Mouse (Mus musculus) midbrain, embryonic 15.5 days (tissue): ENCODE results near the gene Tulp3. TPM values are rescaled to one million over a fixed set of nuclear protein-coding genes. Genes with fewer than 3 reads are reported as not detected.

Experiments
- ATAC-seq: fragments of 200-750 bp; cut with Nextera tagmentation; replicated peaks from 2 replicates; pipeline ENCODE4 v1.8.0; 2017; ENCODE audit warnings: moderate TSS enrichment
- H3K27ac ChIP-seq: fragments of 300-500 bp; sonication (generic); 2 replicates; pipeline ENCODE4 v1.5.1; 2015; ENCODE audit warnings: mild to moderate bottlenecking, inconsistent platforms
- H3K27me3 ChIP-seq: fragments of 300-500 bp; sonication (generic); replicated peaks from 2 replicates; pipeline ENCODE4 v1.6.1; 2015; ENCODE audit warnings: inconsistent platforms
- H3K36me3 ChIP-seq: fragments of 300-500 bp; sonication (generic); replicated peaks from 2 replicates; pipeline ENCODE4 v1.6.1; 2015; ENCODE audit warnings: inconsistent platforms
- H3K4me1 ChIP-seq: fragments of 300-500 bp; sonication (generic); 2 replicates; pipeline ENCODE4 v1.6.1; 2015; ENCODE audit warnings: inconsistent platforms
- H3K4me2 ChIP-seq: fragments of 300-500 bp; sonication (generic); 2 replicates; pipeline ENCODE4 v1.6.1; 2015; ENCODE audit warnings: inconsistent platforms, mild to moderate bottlenecking, moderate library complexity
- H3K4me3 ChIP-seq: fragments of 300-500 bp; sonication (generic); 2 replicates; pipeline ENCODE4 v1.5.1; 2015; ENCODE audit warnings: mild to moderate bottlenecking, inconsistent platforms
- H3K9ac ChIP-seq: fragments of 300-500 bp; sonication (generic); 2 replicates; pipeline ENCODE4 v1.6.1; 2015; ENCODE audit warnings: mild to moderate bottlenecking, inconsistent platforms
- H3K9me3 ChIP-seq: fragments of 300-500 bp; sonication (generic); 2 replicates; pipeline ENCODE4 v1.6.1; 2016; ENCODE audit warnings: inconsistent platforms
- WGBS: fragments of 180-500 bp; shearing (Covaris S2); methylation state at CpG from one replicate; pipeline ENCODE4 v1.1.7; 2015; ENCODE audit warnings: mixed read lengths; 5-methylcytosine and 5-hydroxymethylcytosine counted together
- polyA plus RNA-seq: library from polyadenylated mRNA; unstranded; fragments of >200 nt; fragmentation: Nextera tagmentation; extraction: Ambion mirVana; gene quantifications from 2 replicates; pipeline ENCODE4 v1.2.1, GENCODE M21; 2015

Gene Tulp3
- polyA plus RNA-seq, 1 experiment from 2014 or later, result 17.6 TPM

DNA sequence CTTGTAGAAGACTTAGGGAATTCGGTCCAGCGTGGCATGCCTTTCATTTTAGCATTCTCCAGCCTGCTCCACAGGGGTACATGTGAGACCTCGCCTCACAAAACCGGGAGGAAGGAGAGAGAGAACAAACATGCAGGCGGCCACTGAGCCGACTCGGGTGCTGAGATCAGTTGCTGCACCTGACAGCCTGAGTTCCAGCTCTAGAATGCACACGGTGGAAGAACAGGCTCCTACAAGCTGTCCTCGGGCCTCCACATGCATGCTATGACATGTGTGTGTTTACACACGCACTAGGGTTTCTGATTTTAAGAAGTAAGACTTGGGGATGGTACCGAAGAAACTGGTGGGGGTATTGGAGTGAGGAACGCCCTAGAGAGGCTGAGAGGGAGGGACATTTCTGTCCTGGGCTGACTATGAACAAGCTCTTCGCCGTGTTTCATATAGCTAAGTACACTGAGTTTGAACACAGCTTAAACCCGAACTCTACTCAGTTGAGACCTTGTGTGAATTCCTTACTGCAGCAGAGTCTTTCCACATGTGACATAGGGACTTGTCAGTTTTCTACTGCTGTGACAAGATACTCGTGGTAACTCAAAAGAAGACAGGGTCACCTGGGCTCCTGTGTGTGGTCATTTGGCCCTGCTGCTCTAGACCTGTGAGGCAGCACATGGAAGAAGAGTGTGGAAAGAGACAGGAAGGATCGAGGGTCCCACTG, 20.9 kb upstream of the Tulp3 start:
- Histone ChIP-seq H3K27ac (no peak overlapping the region), H3K4me2 (no peak overlapping the region), H3K9ac (no peak overlapping the region), H3K36me3 (no peaks in the 10 kb centered on the region), H3K4me1 (peaks cover 11% of the 10 kb centered on the region), H3K27me3 (no peaks in the 10 kb centered on the region), H3K9me3 (no peaks in the 10 kb centered on the region), H3K4me3 (no peak overlapping the region)
- 93% methylated on average over 17 of the region's 17 CpGs for WGBS
- ATAC-seq, result no peak

DNA sequence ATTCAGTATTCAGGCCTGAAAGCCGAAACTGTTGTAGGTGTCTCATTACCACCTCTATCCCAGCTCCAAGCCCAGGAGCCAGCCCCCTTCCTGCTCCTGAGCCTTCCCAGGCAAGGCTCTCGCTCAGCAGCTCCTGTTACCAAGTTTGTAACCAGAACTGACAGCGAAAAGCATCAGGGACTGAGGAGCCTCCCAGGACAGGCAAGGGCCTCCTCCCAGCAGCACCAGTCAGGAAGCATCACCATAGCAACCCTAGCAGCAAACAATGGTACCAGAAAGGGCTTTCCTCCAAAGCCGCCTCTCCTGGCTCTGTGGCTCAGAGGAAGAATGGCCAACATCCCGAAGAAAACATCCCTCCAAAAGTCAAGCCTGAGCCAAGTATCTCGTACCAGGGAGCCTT, 19.5 kb upstream of the Tulp3 start, which contains the start of the genes Tex52 and Gm44596:
Gene Tex52 (plus strand): TSS at position 265 of the 400 bp plus-strand sequence.
Gene Gm44596 (plus strand): TSS at position 312 of the 400 bp plus-strand sequence.
- peak; percentile 80 for ATAC-seq
- Histone ChIP-seq H3K27me3 (no peaks in the 10 kb centered on the region), H3K4me2 (peak within 1 kb of the TSS; percentile 21), H3K9me3 (no peaks in the 10 kb centered on the region), H3K36me3 (no peaks in the 10 kb centered on the region), H3K27ac (peak within 1 kb of the TSS; percentile 41), H3K4me3 (no peak within 1 kb of the TSS), H3K9ac (no peak within 1 kb of the TSS), H3K4me1 (peaks cover 11% of the 10 kb centered on the region)
- WGBS, result 7% methylated on average over 6 of the region's 6 CpGs

DNA sequence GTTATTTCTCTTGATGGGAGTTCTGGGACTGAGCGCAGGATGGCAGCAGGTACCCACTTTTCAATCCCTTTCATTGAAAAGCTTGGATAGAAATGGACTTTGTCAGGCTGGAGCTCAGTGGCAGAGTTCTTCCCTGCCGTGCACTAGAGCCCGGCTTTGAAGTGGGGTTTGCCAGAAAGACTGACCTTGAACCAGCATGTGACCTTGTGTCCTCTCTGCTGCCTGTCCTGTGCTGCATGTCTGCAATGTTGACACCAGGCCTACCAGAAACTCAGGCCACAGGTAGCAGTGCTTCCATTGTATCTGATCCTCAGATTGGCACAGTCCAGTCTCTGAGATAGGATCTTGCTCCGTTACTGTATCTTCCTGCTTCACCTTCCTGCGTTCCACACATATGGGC, 14.4 kb upstream of the Tulp3 start:
- Histone ChIP-seq H3K27ac (no peak overlapping the region), H3K9ac (no peak overlapping the region), H3K9me3 (no peaks in the 10 kb centered on the region), H3K4me1 (peaks cover 8% of the 10 kb centered on the region), H3K36me3 (no peaks in the 10 kb centered on the region), H3K4me2 (no peak overlapping the region), H3K4me3 (no peak overlapping the region), H3K27me3 (no peaks in the 10 kb centered on the region)
- 95% methylated on average over 5 of the region's 5 CpGs for WGBS
- no peak for ATAC-seq

DNA sequence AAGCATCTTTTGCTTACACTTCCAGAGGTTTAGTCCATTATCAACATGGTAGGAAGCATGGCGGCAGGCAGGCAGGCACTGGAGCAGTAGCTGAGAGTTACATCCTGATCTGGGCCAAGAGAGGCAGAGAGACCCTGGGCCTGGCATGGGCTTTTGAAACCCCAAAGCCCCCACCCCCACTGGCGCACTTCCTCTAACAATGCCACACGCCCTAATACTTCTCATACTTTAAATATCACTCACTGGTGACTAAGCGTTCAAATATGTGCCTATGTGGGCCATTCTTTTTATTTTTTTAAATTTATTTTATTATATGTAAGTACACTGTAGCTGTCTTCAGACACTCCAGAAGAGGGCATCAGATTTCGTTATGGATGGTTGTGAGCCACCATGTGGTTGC, 10.8 kb upstream of the Tulp3 start:
- Histone ChIP-seq H3K27me3 (no peaks in the 10 kb centered on the region), H3K9ac (no peak overlapping the region), H3K36me3 (no peaks in the 10 kb centered on the region), H3K4me2 (no peak overlapping the region), H3K4me1 (peaks cover 8% of the 10 kb centered on the region), H3K9me3 (no peaks in the 10 kb centered on the region), H3K27ac (no peak overlapping the region), H3K4me3 (no peak overlapping the region)
- 91% methylated on average over 5 of the region's 5 CpGs for WGBS
- ATAC-seq, result no peak

DNA sequence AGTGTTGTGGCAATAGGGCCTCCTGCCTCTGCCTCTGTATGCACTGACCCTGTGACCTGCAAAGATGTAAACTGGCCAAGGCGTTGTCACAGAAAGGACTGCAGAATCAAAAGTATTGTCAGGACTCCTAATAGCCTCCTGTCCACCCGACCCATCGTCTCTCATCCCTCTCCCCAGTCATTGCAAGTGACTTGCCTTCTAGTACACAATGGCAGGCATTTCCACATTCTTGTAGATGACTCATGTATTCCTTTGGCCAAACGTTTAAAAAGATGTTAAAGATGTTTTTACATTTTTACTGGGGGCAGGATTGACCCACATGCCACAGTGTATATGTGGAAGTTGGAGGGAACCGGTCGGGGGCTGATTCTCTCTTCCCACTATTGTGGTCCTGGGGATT, 9.1 kb upstream of the Tulp3 start:
- no peaks in the 10 kb centered on the region for H3K27me3 ChIP-seq
- 77% methylated on average over 6 of the region's 6 CpGs for WGBS

DNA sequence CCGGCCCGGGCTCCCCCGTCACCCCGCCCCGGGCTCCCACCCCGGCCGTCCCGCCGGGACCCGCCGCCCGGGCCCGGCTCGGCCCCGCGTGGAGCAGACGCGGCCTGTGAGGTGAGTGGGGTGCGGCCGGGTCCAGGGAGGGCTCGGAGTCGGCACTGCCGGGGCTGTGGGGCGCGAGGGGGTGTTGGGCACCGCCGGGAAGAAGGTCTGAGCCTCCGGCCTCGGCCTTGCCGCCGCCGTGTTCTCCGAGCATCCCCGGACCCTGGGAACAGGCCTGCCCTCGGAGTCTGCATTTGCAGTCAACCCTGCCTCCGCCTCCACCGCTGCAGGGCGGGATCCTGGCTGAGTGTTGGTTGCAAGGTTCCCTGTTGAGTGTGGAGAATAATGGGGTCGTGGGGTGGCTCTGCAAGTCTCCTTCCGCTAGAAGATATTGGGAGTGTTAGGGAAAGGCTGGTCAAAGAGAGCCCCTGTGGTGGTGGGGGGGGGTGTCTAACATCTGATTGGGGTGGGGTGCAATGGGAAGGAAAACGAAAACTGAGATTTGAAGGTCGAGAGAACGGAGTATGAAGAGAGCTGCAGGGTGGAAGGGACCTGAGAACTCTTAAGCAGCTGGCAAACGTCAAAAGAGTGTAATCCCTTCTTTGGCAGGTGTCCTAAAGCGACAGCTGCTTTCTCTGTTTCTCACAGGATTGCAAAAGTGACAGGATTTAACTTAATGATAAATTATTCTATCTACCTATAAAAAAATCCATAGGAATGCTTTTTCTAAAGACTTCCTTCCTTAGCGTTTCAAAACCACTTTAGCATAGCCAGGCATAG, 7.6 kb upstream of the Tulp3 start:
- Histone ChIP-seq H3K4me1 (peaks cover 18% of the 10 kb centered on the region), H3K9me3 (no peaks in the 10 kb centered on the region), H3K9ac (peak overlapping the region; percentile 69), H3K27ac (peak overlapping the region; percentile 86; the same call in 1 of the 2 replicates), H3K4me3 (peak overlapping the region; percentile 61), H3K27me3 (no peaks in the 10 kb centered on the region), H3K36me3 (0 out of 2 replicates have a peak, but pooled peaks cover 5% of the 10 kb centered on the region), H3K4me2 (peak overlapping the region; percentile 94)
- under 1% methylated on average over 22 of the region's 46 CpGs for WGBS
- ATAC-seq, result peak; percentile 71

More for the DNA sequence above, 9.1 kb upstream of the Tulp3 start:
- Histone ChIP-seq H3K4me3 (no peak overlapping the region), H3K4me1 (peaks cover 18% of the 10 kb centered on the region), H3K9me3 (no peaks in the 10 kb centered on the region), H3K4me2 (no peak overlapping the region), H3K27ac (no peak overlapping the region), H3K36me3 (no peaks in the 10 kb centered on the region), H3K9ac (no peak overlapping the region)
- ATAC-seq, result no peak

DNA sequence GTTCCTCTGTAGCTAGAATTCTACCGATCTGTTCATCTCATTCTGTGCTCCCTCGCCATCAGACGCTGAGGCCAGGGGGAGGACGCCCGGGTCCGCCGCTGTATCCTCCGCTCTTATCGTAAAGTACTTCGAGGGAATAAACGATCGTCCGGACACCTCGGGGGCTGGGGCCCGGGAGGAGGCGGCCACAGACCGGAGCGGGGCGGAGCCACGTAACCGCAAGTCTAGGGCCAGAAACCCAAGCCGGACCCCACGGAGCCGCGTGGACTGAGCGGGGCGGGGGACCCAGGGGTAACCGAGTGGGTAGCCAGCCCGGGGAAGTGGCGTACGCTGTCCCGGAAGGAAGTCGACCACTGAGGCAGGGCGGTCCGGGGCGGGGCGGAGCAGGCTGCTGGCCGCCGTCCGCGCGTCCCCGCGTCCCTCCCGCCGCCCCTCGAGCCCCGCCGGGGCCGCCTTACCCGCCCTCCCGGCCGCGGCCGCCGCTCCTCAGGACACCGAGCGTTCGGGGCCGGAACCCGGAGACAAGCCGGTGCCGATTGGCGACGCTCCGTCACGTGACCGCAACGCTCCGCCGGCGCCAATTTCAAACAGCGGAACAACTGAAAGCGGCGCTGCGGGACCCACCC, 6.8 kb upstream of the Tulp3 start, which contains the start of the genes Rhno1 and Foxm1:
Gene Rhno1 (minus strand): TSS at position 531 of the 626 bp plus-strand sequence.
Gene Foxm1 (plus strand): TSS at position 587 of the 626 bp plus-strand sequence.
- no peaks in the 10 kb centered on the region for H3K27me3 ChIP-seq
- 0 out of 2 replicates have a peak, but pooled peaks cover 7% of the 10 kb centered on the region for H3K36me3 ChIP-seq
- ATAC-seq, result peak; percentile 91
- H3K9ac ChIP-seq, result peak within 1 kb of the TSS; percentile 69
- peak within 1 kb of the TSS; percentile 61 for H3K4me3 ChIP-seq
- H3K4me2 ChIP-seq, result peak within 1 kb of the TSS; percentile 94
- WGBS, result under 1% methylated on average over 53 of the region's 76 CpGs
- H3K9me3 ChIP-seq, result no peaks in the 10 kb centered on the region
- H3K27ac ChIP-seq, result peak within 1 kb of the TSS; percentile 86
- H3K4me1 ChIP-seq, result peaks cover 18% of the 10 kb centered on the region

DNA sequence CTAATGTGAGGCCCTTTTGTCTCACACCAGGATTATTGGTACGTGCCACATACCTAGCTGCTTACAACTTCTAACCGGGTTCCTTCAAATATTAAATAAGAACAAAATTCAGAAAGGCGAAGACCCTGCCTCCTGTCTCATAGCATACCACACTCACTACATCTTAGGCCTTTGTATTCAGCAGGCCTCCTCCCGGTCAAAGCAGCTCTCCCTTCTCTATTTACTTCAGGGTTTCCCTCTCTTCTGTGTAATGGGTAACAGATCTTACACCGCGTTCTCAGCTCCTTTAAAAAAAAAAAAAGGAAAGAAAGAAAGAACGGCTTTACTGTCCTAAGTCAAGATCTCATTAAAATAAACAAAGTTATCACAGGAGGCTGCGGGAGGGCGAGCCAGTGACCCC, 6.2 kb upstream of the Tulp3 start:
- peak overlapping the region; percentile 69 for H3K9ac ChIP-seq
- H3K27ac ChIP-seq, result peak overlapping the region; percentile 86
- no peaks in the 10 kb centered on the region for H3K27me3 ChIP-seq
- 12% methylated on average over 9 of the region's 9 CpGs for WGBS
- H3K4me3 ChIP-seq, result peak overlapping the region; percentile 61
- no peak for ATAC-seq
- H3K36me3 ChIP-seq, result 0 out of 2 replicates have a peak, but pooled peaks cover 7% of the 10 kb centered on the region
- H3K9me3 ChIP-seq, result no peaks in the 10 kb centered on the region
- H3K4me1 ChIP-seq, result peaks cover 18% of the 10 kb centered on the region
- peak overlapping the region; percentile 94 for H3K4me2 ChIP-seq

DNA sequence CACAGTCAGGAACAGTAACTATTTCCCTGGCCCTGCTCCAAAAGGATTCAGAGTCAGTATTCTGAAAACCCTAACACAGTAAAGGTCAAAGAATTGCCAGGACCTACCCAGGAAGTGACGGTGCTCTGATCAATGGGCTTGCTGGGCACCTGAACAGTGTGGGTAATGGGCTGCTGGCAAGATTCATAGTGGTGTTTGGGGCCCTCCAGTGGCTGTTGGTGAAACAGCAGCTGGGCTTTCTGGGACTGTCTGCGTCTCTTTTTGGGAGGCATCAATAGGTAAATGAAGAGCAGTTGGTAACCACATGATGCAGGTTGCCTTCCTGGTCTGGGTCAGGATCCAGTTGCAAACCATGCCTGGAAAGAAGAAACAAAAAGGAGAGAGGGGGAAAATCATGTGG, 3.3 kb upstream of the Tulp3 start:
- WGBS, result 5% methylated on average over 2 of the region's 2 CpGs
- H3K4me1 ChIP-seq, result peaks cover 34% of the 10 kb centered on the region

DNA sequence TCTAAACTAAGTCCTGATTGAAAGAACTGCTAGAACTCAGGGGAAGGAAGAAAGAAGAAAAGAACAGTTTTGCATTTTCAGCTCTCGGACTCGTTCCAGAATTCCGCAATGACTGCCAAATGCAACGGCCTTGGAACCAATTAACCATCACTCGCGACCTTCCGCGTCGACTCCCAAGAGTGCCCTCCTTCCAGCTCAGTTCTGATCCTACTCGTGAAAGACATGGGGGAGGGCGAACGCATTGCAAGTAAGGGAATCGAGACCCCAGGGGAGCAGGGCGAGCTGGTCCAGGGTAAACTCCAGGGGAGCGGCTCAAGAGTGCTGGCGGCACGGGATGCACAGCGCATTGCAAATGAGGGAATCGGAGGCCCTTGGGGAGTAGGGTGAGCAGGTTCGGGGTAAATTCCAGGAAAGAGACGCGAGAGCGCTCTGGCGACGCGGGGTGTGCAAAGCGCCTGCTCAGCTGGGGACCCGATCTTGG, 410 bp downstream of the Tulp3 start:
- H3K27me3 ChIP-seq, result no peaks in the 10 kb centered on the region
- H3K4me1 ChIP-seq, result peaks cover 21% of the 10 kb centered on the region
- H3K36me3 ChIP-seq, result 0 out of 2 replicates have a peak, but pooled peaks cover 7% of the 10 kb centered on the region
- H3K4me3 ChIP-seq, result peak overlapping the region; percentile 84
- H3K4me2 ChIP-seq, result peak overlapping the region; percentile 70
- 0% methylated on average over 27 of the region's 28 CpGs for WGBS
- peak; percentile 78 for ATAC-seq
- peak overlapping the region; percentile 87 for H3K27ac ChIP-seq
- H3K9me3 ChIP-seq, result no peaks in the 10 kb centered on the region
- peak overlapping the region; percentile 82 for H3K9ac ChIP-seq

More for the DNA sequence above, 3.3 kb upstream of the Tulp3 start:
- no peak overlapping the region for H3K27ac ChIP-seq
- H3K36me3 ChIP-seq, result 0 out of 2 replicates have a peak, but pooled peaks cover 7% of the 10 kb centered on the region
- no peak overlapping the region for H3K4me3 ChIP-seq
- H3K27me3 ChIP-seq, result no peaks in the 10 kb centered on the region
- no peak overlapping the region for H3K9ac ChIP-seq
- ATAC-seq, result no peak
- no peaks in the 10 kb centered on the region for H3K9me3 ChIP-seq
- no peak overlapping the region for H3K4me2 ChIP-seq

DNA sequence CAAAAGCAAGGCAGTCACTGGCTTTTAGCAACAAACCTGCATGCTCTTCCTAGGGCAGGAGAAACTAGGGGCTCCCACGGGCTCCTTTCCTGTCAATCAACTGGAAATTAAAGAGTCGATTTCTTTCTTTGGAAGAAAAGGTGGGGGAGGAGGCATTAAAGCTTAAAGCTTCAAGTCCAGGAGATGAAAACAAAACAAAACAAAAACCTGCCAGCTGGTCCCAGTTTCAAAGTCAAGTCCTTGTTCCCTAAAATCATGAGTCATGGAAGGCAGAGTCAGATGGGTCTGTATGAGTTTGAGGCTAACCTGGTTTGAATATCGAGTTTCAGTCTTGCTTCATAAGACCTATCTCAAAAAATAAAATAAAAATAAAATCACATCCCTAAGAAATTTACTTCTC, 1.5 kb downstream of the Tulp3 start:
- H3K9me3 ChIP-seq, result no peaks in the 10 kb centered on the region
- H3K4me1 ChIP-seq, result peaks cover 24% of the 10 kb centered on the region
- H3K4me3 ChIP-seq, result no peak overlapping the region
- H3K27ac ChIP-seq, result no peak overlapping the region
- H3K9ac ChIP-seq, result no peak overlapping the region; the same call in 1 of the 2 replicates
- peak overlapping the region; percentile 25 for H3K4me2 ChIP-seq
- ATAC-seq, result no peak
- no peaks in the 10 kb centered on the region for H3K27me3 ChIP-seq
- 38% methylated on average over 3 of the region's 3 CpGs for WGBS
- H3K36me3 ChIP-seq, result 0 out of 2 replicates have a peak, but pooled peaks cover 7% of the 10 kb centered on the region
